Mouse (Mus musculus) heart, adult 2 months (tissue): ENCODE data around the gene Ifngr1. TPM values are rescaled to one million over a fixed set of nuclear protein-coding genes. Genes with fewer than 3 reads are reported as not detected.

Experiments
- DNase-seq, 2 experiments: peaks; one replicate each; pipeline ENCODE4 v3.0.0; 2021
- H3K27ac ChIP-seq: fragments of 200-600 bp; 2 replicates; pipeline ENCODE4 v1.8.1; 2022
- H3K27me3 ChIP-seq: fragments of 200-500 bp; 2 replicates; pipeline ENCODE4 v1.6.1; 2012; ENCODE audit warnings: mild to moderate bottlenecking, low read length, inconsistent platforms, mixed read lengths; ENCODE audit not compliant: control insufficient read depth, insufficient read depth
- H3K36me3 ChIP-seq: fragments of 200-500 bp; 2 replicates; pipeline ENCODE4 v1.6.1; 2012; ENCODE audit warnings: low read length, inconsistent platforms; ENCODE audit not compliant: control insufficient read depth, insufficient read depth
- H3K4me1 ChIP-seq: fragments of 200-500 bp; 2 replicates; pipeline ENCODE4 v1.6.1; 2011; ENCODE audit warnings: low read length; ENCODE audit not compliant: control insufficient read depth, insufficient read depth
- H3K4me3 ChIP-seq: fragments of 200-600 bp; 2 replicates; pipeline ENCODE4 v1.8.1; 2022
- H3K79me2 ChIP-seq: fragments of 200-500 bp; replicated peaks from 2 replicates; pipeline ENCODE4 v1.6.1; 2012; ENCODE audit warnings: mild to moderate bottlenecking, inconsistent platforms, low read length, moderate library complexity, mixed read lengths; ENCODE audit not compliant: control insufficient read depth, insufficient read depth
- H3K9ac ChIP-seq: fragments of 200-500 bp; 2 replicates; pipeline ENCODE4 v1.6.1; 2012; ENCODE audit warnings: low read depth, mild to moderate bottlenecking, control low read depth, inconsistent platforms, low read length, mixed read lengths
- CTCF ChIP-seq: fragments of 200-600 bp; IDR thresholded peaks from 2 replicates; pipeline ENCODE4 v1.8.1; 2022; ENCODE audit warnings: antibody characterized with exemption, mild to moderate bottlenecking, moderate library complexity
- EP300 ChIP-seq: fragments of 200-500 bp; IDR thresholded peaks from 2 replicates; pipeline ENCODE4 v1.6.1; 2011; ENCODE audit warnings: low read depth, low read length, control low read depth; ENCODE audit not compliant: insufficient read depth
- POLR2A ChIP-seq: fragments of 200-500 bp; IDR thresholded peaks from 2 replicates; pipeline ENCODE4 v1.6.1; 2011; ENCODE audit warnings: mild to moderate bottlenecking, low read depth, low read length, control low read depth; ENCODE audit not compliant: insufficient read depth
- WGBS: fragments of 180-500 bp; shearing (Covaris S2); methylation state at CpG from one replicate; pipeline ENCODE4 v1.1.7; 2018; 5-methylcytosine and 5-hydroxymethylcytosine counted together
- intact Hi-C: fragments of 180-260 bp; cut with DNase I; formaldehyde crosslinking; loops from one replicate; pipeline ENCODE4 v1.15.1; 2025
- polyA plus RNA-seq: library from polyadenylated mRNA; depleted of rRNA; stranded (reverse); fragments of >200 nt; gene quantifications from 2 replicates; pipeline ENCODE4 v1.2.3, GENCODE M21; 2012
- total RNA-seq, 2 experiments: library from RNA; stranded (reverse); gene quantifications; 2 replicates each; pipeline ENCODE4 v1.2.3; 2021

Gene Ifngr1
- total and polyA plus RNA-seq, 3 experiments = 27.2 to 51.2 (median 48.2) TPM

GRCm38 (mm10) chr10:19591286-19591640 is 486 bp upstream of the Ifngr1 start:
- Histone ChIP-seq H3K27me3 (no peaks in the 10 kb centered on the region), H3K4me1 (peaks cover 10% of the 10 kb centered on the region), H3K4me3 (peak overlapping the region; percentile 48), H3K36me3 (peaks cover 15% of the 10 kb centered on the region), H3K27ac (peak overlapping the region; percentile 80), H3K9ac (no peak overlapping the region), H3K79me2 (peaks cover 4% of the 10 kb centered on the region)
- no peak for TF ChIP-seq EP300
- no peak for TF ChIP-seq CTCF
- no peak for TF ChIP-seq POLR2A
- WGBS = 28% methylated on average over 6 of the region's 6 CpGs
- intact Hi-C loops = loop anchor here (5.0 to 10.0 kb wide), 3 partner anchors 99 to 576 kb away; partner anchors contain the start of genes Pex7 and Tnfaip3
- DNase-seq = no peak

- Histone ChIP-seq H3K36me3 (peaks cover 22% of the 10 kb centered on the region), H3K9ac (peak overlapping the region; percentile 92), H3K27ac (peak overlapping the region; percentile 94), H3K4me1 (peaks cover 16% of the 10 kb centered on the region), H3K79me2 (peaks cover 4% of the 10 kb centered on the region), H3K4me3 (peak overlapping the region; percentile 63), H3K27me3 (no peaks in the 10 kb centered on the region)
- TF ChIP-seq EP300 = no peak
- no peak for TF ChIP-seq POLR2A
- TF ChIP-seq CTCF = no peak
- intact Hi-C loops = loop anchor here (5.0 to 10.0 kb wide), 3 partner anchors 100 to 578 kb away; partner anchors contain the start of genes Pex7 and Tnfaip3
- 1% methylated on average over 3 of the region's 3 CpGs for WGBS
- no peak for DNase-seq
These were observed 807 bp downstream of the Ifngr1 start for GRCm38 (mm10) chr10:19592556-19592955.

GRCm38 (mm10) chr10:19593296-19593695 is 1.5 kb downstream of the Ifngr1 start:
- intact Hi-C loops = loop anchor here (5.0 to 10.0 kb wide), 3 partner anchors 101 to 578 kb away; partner anchors contain the start of genes Pex7 and Tnfaip3
- H3K27ac ChIP-seq = peak overlapping the region; percentile 94
- H3K36me3 ChIP-seq = peaks cover 24% of the 10 kb centered on the region
- no peak for TF ChIP-seq POLR2A
- TF ChIP-seq EP300 = no peak
- no peak for TF ChIP-seq CTCF
- peaks cover 16% of the 10 kb centered on the region for H3K4me1 ChIP-seq
- DNase-seq = no peak
- no peaks in the 10 kb centered on the region for H3K27me3 ChIP-seq
- peaks cover 4% of the 10 kb centered on the region for H3K79me2 ChIP-seq
- no peak overlapping the region; the same call in 1 of the 2 replicates for H3K9ac ChIP-seq
- peak overlapping the region; percentile 63 for H3K4me3 ChIP-seq
- 54% methylated on average over 3 of the region's 3 CpGs for WGBS

GRCm38 (mm10) chr10:19594201-19594905 is 2.6 kb downstream of the Ifngr1 start:
- Histone ChIP-seq H3K27me3 (no peaks in the 10 kb centered on the region), H3K79me2 (peaks cover 4% of the 10 kb centered on the region), H3K4me3 (peak overlapping the region; percentile 5; the same call in 1 of the 2 replicates), H3K4me1 (peaks cover 16% of the 10 kb centered on the region), H3K36me3 (peaks cover 29% of the 10 kb centered on the region), H3K27ac (peak overlapping the region; percentile 94), H3K9ac (no peak overlapping the region)
- TF ChIP-seq EP300 (0 out of 2 replicates have a peak, but pooled peaks have one; percentile 11), POLR2A (peak; percentile 40; the same call in 1 of the 2 replicates), CTCF (no peak)
- 39% methylated on average over 3 of the region's 3 CpGs for WGBS
- intact Hi-C loops = loop anchor here (5.0 to 10.0 kb wide), 3 partner anchors 102 to 580 kb away; partner anchors contain the start of genes Pex7 and Tnfaip3
- no peak for DNase-seq

GRCm38 (mm10) chr10:19596866-19597265 is 5.1 kb downstream of the Ifngr1 start:
- Histone ChIP-seq H3K36me3 (peaks cover 47% of the 10 kb centered on the region), H3K79me2 (peaks cover 4% of the 10 kb centered on the region), H3K27ac (no peak overlapping the region; the same call in 1 of the 2 replicates), H3K4me1 (peaks cover 14% of the 10 kb centered on the region), H3K9ac (no peak overlapping the region), H3K4me3 (no peak overlapping the region), H3K27me3 (no peaks in the 10 kb centered on the region)
- intact Hi-C loops = loop anchor here (5.0 to 10.0 kb wide), 5 partner anchors 40 to 582 kb away; partner anchors contain the start of genes Pex7 and Tnfaip3
- 46% methylated on average over 4 of the region's 4 CpGs for WGBS
- no peak for TF ChIP-seq POLR2A
- no peak for TF ChIP-seq EP300
- no peak for TF ChIP-seq CTCF
- no peak for DNase-seq

- intact Hi-C loops = loop anchor here (5.0 to 10.0 kb wide), 5 partner anchors 41 to 583 kb away; partner anchors contain the start of genes Pex7 and Tnfaip3
- WGBS = 91% methylated on average over 11 of the region's 11 CpGs
- H3K4me1 ChIP-seq = peaks cover 12% of the 10 kb centered on the region
These were observed 6.3 kb downstream of the Ifngr1 start for GRCm38 (mm10) chr10:19598091-19598490.

More at GRCm38 (mm10) chr10:19598091-19598490, 6.3 kb downstream of the Ifngr1 start:
- Histone ChIP-seq H3K9ac (no peak overlapping the region), H3K4me3 (no peak overlapping the region), H3K36me3 (peaks cover 51% of the 10 kb centered on the region), H3K79me2 (peaks cover 4% of the 10 kb centered on the region), H3K27ac (no peak overlapping the region), H3K27me3 (no peaks in the 10 kb centered on the region)
- DNase-seq = no peak
- TF ChIP-seq CTCF (no peak), EP300 (no peak), POLR2A (no peak)
